Comparison of ENCODE assay signal across 22 mouse cellular contexts in the genomic region with DNA sequence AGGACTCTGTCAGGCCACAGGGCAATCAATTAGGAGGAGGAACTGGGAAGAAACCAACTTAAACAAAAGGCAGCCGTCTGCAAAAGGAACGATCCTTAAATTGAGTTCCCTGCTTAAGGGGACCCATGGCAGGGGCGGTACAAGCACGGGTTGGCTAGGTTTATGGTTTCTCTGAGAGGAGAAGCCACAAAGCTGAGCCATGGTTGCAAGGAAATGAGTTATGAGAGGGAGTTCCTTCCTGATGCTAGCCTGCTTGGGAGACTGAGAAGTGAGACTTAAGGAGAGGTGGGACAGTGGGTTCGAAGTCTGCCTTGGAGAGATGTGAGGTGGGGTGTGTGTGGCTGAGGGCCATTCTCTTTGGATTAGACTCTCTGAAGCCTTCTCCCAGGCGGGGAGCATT. TPM values are rescaled to one million over a fixed set of nuclear protein-coding genes. Genes with fewer than 3 reads are reported as not detected.
DNase-seq lines count a peak whose midpoint lies in the region; ATAC-seq lines count a peak whose summit lies in the region.
"Had no signal": no experiment of that assay in that cellular context is flagged by ENCODE, and none has a peak within 500 bp of the region (broad histone marks: within the 10 kb centered on the region; RNA-seq: fewer than 3 reads in every experiment).

No protein-coding gene starts in this region.

- no peaks in the 10 kb centered on the region for H3K9me3 ChIP-seq in liver, embryonic 15.5 days (replicated peaks)
- H3K9me3 ChIP-seq: G1E; heart, embryonic 10.5 days; midbrain, embryonic 13.5 days had no signal

- H3K4me3 ChIP-seq in liver, embryonic 15.5 days (replicated peaks) = no peak overlapping the region
- H3K4me3 ChIP-seq: heart, embryonic 10.5 days; midbrain, embryonic 13.5 days had no signal

- H3K27ac ChIP-seq in liver, embryonic 15.5 days (replicated peaks) = peak overlapping the region; percentile 55; the same call in 1 of the 2 replicates
- H3K27ac ChIP-seq: heart, embryonic 10.5 days; midbrain, embryonic 13.5 days had no signal

- no peaks in the 10 kb centered on the region for H3K27me3 ChIP-seq in liver, embryonic 15.5 days
- H3K27me3 ChIP-seq: midbrain, embryonic 13.5 days had no signal

- WGBS in liver, embryonic 15.5 days (ENCODE audit: insufficient replicate concordance) = 20% methylated on average over 6 of the region's 6 CpGs

- ATAC-seq in frontal cortex, adult (ENCODE audit: low TSS enrichment) = 0 out of 2 replicates have a peak, but pooled peaks have one; percentile 11
- ATAC-seq in liver, embryonic 15.5 days (ENCODE audit: insufficient read depth) = no peak
- ATAC-seq: activated CD4-positive, CD25-positive, alpha-beta regulatory T cell, adult 4 months; inflammation-experienced regulatory T-cells, adult 6 months; midbrain, embryonic 13.5 days had no signal

- no peak for DNase-seq in frontal cortex, postnatal 25 days (ENCODE audit: low spot score in 2 of 2)
- peak; percentile 24 for DNase-seq in retina, embryonic 14.5 days (ENCODE audit: low spot score)
- DNase-seq in retina, postnatal 1 day = no peak
- DNase-seq in cerebellum, adult 8-10 months = no peak
- DNase-seq in thymus, postnatal 14 days = no peak
- DNase-seq: adrenal gland, postnatal 10 days; cerebellum, postnatal 14 days; embryo, embryonic 11 days; gastrocnemius, postnatal 25 days; kidney, adult 8-10 months; kidney, postnatal 36 days; left cerebral cortex, postnatal 4 days; lung, postnatal 36 days; right cerebral cortex, postnatal 14 days; spleen, adult 18-20 months had no signal

- H3K36me3 ChIP-seq in liver, embryonic 15.5 days (replicated peaks) = 0 out of 2 replicates have a peak, but pooled peaks cover 6% of the 10 kb centered on the region
- H3K36me3 ChIP-seq: heart, embryonic 10.5 days; midbrain, embryonic 13.5 days had no signal

- peak overlapping the region; percentile 15; the same call in 1 of the 2 replicates for H3K9ac ChIP-seq in liver, embryonic 15.5 days
- H3K9ac ChIP-seq: midbrain, embryonic 13.5 days had no signal

- peaks cover 25% of the 10 kb centered on the region for H3K4me1 ChIP-seq in liver, embryonic 15.5 days (replicated peaks)

- no peak overlapping the region for H3K4me2 ChIP-seq in liver, embryonic 15.5 days
- H3K4me2 ChIP-seq: midbrain, embryonic 13.5 days had no signal

RNA-seq across cellular contexts. Expression of a gene that starts 1.2 kb away (rescaled TPM):
- polyA plus RNA-seq in liver, embryonic 15.5 days (2015; fragmentation: Nextera tagmentation; extraction: Ambion mirVana) = 7.5 and 8.9 TPM in 2 replicates
- polyA plus RNA-seq: G1E had no signal
